Mouse (Mus musculus) heart, embryonic 13.5 days (tissue): ENCODE data around the gene Skor1. TPM values are rescaled to one million over a fixed set of nuclear protein-coding genes. Genes with fewer than 3 reads are reported as not detected.

Source experiments
- ATAC-seq: fragments of 200-750 bp; cut with Nextera tagmentation; 2 replicates; pipeline ENCODE4 v1.8.0; 2017; ENCODE audit warnings: moderate TSS enrichment; ENCODE audit not compliant: insufficient number of reproducible peaks, low FRiP score, low TSS enrichment; ENCODE audit errors: extremely low read depth
- H3K27ac ChIP-seq: fragments of 300-500 bp; sonication (generic); replicated peaks from 2 replicates; pipeline ENCODE4 v1.5.1; 2015; ENCODE audit warnings: moderate library complexity, mild to moderate bottlenecking, inconsistent platforms
- H3K27me3 ChIP-seq: fragments of 300-500 bp; sonication (generic); replicated peaks from 2 replicates; pipeline ENCODE4 v1.6.1; 2015; ENCODE audit warnings: mild to moderate bottlenecking, inconsistent platforms
- H3K36me3 ChIP-seq: fragments of 300-500 bp; sonication (generic); 2 replicates; pipeline ENCODE4 v1.6.1; 2015; ENCODE audit warnings: mild to moderate bottlenecking, inconsistent platforms
- H3K4me1 ChIP-seq: fragments of 300-500 bp; sonication (generic); 2 replicates; pipeline ENCODE4 v1.6.1; 2015; ENCODE audit warnings: inconsistent platforms
- H3K4me2 ChIP-seq: fragments of 300-500 bp; sonication (generic); 2 replicates; pipeline ENCODE4 v1.6.1; 2015; ENCODE audit warnings: inconsistent platforms, mild to moderate bottlenecking, moderate library complexity
- H3K4me3 ChIP-seq: fragments of 300-500 bp; sonication (generic); 2 replicates; pipeline ENCODE4 v1.5.1; 2015; ENCODE audit warnings: moderate library complexity, mild to moderate bottlenecking, inconsistent platforms
- H3K9ac ChIP-seq: fragments of 300-500 bp; sonication (generic); 2 replicates; pipeline ENCODE4 v1.6.1; 2015; ENCODE audit warnings: inconsistent platforms, mild to moderate bottlenecking, moderate library complexity
- H3K9me3 ChIP-seq: fragments of 300-500 bp; sonication (generic); 2 replicates; pipeline ENCODE4 v1.6.1; 2016; ENCODE audit warnings: inconsistent platforms
- WGBS: fragments of 180-500 bp; shearing (Covaris S2); methylation state at CpG from one replicate; pipeline ENCODE4 v1.1.7; 2015; ENCODE audit warnings: mixed read lengths; 5-methylcytosine and 5-hydroxymethylcytosine counted together
- polyA plus RNA-seq: library from polyadenylated mRNA; unstranded; fragments of >200 nt; fragmentation: Nextera tagmentation; extraction: Ambion mirVana; gene quantifications from 2 replicates; pipeline ENCODE4 v1.2.1, GENCODE M21; 2015

Skor1 gene
- polyA plus RNA-seq, 1 experiment from 2014 or later = not detected

GRCm38 (mm10) chr9:63131957-63132602 is 16.7 kb downstream of the Skor1 start:
- H3K36me3 ChIP-seq = no peaks in the 10 kb centered on the region
- H3K4me1 ChIP-seq = peaks cover 29% of the 10 kb centered on the region
- H3K4me3 ChIP-seq = peak overlapping the region; percentile 78
- H3K9ac ChIP-seq = peak overlapping the region; percentile 89
- peak overlapping the region; percentile 83 for H3K27ac ChIP-seq
- ATAC-seq = 0 out of 2 replicates have a peak, but pooled peaks have one; percentile 3
- H3K27me3 ChIP-seq = peaks cover 41% of the 10 kb centered on the region
- peak overlapping the region; percentile 84 for H3K4me2 ChIP-seq
- 2% methylated on average over 28 of the region's 28 CpGs for WGBS
- H3K9me3 ChIP-seq = no peaks in the 10 kb centered on the region

GRCm38 (mm10) chr9:63129641-63130041 is 19.1 kb downstream of the Skor1 start:
- no peaks in the 10 kb centered on the region for H3K9me3 ChIP-seq
- 65% methylated on average over 8 of the region's 8 CpGs for WGBS
- H3K4me1 ChIP-seq = peaks cover 17% of the 10 kb centered on the region
- no peak overlapping the region for H3K4me3 ChIP-seq
- no peaks in the 10 kb centered on the region for H3K36me3 ChIP-seq
- H3K27me3 ChIP-seq = peaks cover 19% of the 10 kb centered on the region
- H3K9ac ChIP-seq = no peak overlapping the region
- no peak overlapping the region for H3K4me2 ChIP-seq
- no peak for ATAC-seq
- H3K27ac ChIP-seq = no peak overlapping the region

- no peaks in the 10 kb centered on the region for H3K9me3 ChIP-seq
- H3K9ac ChIP-seq = no peak overlapping the region
- ATAC-seq = no peak
- H3K4me3 ChIP-seq = no peak overlapping the region
- no peak overlapping the region for H3K27ac ChIP-seq
- H3K4me2 ChIP-seq = peak overlapping the region; percentile 78; the same call in 1 of the 2 replicates
- H3K27me3 ChIP-seq = no peaks in the 10 kb centered on the region; the same call in 1 of the 2 replicates
- WGBS = 27% methylated on average over 9 of the region's 9 CpGs
- H3K4me1 ChIP-seq = peaks cover 17% of the 10 kb centered on the region
- H3K36me3 ChIP-seq = no peaks in the 10 kb centered on the region
Measured at GRCm38 (mm10) chr9:63124512-63124911, 24.2 kb downstream of the Skor1 start.

GRCm38 (mm10) chr9:63123451-63124438 is 25.0 kb downstream of the Skor1 start:
- WGBS = 6% methylated on average over 30 of the region's 30 CpGs
- H3K4me1 ChIP-seq = peaks cover 17% of the 10 kb centered on the region
- no peaks in the 10 kb centered on the region for H3K36me3 ChIP-seq
- peak overlapping the region; percentile 70 for H3K27ac ChIP-seq
- H3K9ac ChIP-seq = peak overlapping the region; percentile 82
- peak overlapping the region; percentile 54 for H3K4me3 ChIP-seq
- H3K27me3 ChIP-seq = no peaks in the 10 kb centered on the region; the same call in 1 of the 2 replicates
- no peaks in the 10 kb centered on the region for H3K9me3 ChIP-seq
- peak overlapping the region; percentile 78 for H3K4me2 ChIP-seq
- ATAC-seq = peak; percentile 92

GRCm38 (mm10) chr9:63122161-63122833 is 26.5 kb downstream of the Skor1 start:
- H3K9me3 ChIP-seq = no peaks in the 10 kb centered on the region
- no peaks in the 10 kb centered on the region; the same call in 1 of the 2 replicates for H3K27me3 ChIP-seq
- no peak overlapping the region for H3K9ac ChIP-seq
- no peak for ATAC-seq
- H3K4me3 ChIP-seq = no peak overlapping the region
- no peak overlapping the region for H3K4me2 ChIP-seq
- 67% methylated on average over 8 of the region's 8 CpGs for WGBS
- peaks cover 17% of the 10 kb centered on the region for H3K4me1 ChIP-seq
- H3K36me3 ChIP-seq = no peaks in the 10 kb centered on the region
- no peak overlapping the region for H3K27ac ChIP-seq

- Histone ChIP-seq H3K27ac (no peak overlapping the region), H3K4me3 (no peak overlapping the region), H3K9ac (no peak overlapping the region), H3K4me2 (no peak overlapping the region), H3K36me3 (no peaks in the 10 kb centered on the region), H3K4me1 (peaks cover 6% of the 10 kb centered on the region), H3K27me3 (no peaks in the 10 kb centered on the region), H3K9me3 (no peaks in the 10 kb centered on the region)
- ATAC-seq = no peak
- WGBS = 64% methylated on average over 5 of the region's 5 CpGs
Measured at GRCm38 (mm10) chr9:63118385-63118784, 30.4 kb downstream of the Skor1 start.

- Histone ChIP-seq H3K9me3 (no peaks in the 10 kb centered on the region), H3K4me2 (no peak overlapping the region), H3K9ac (no peak overlapping the region), H3K27me3 (no peaks in the 10 kb centered on the region), H3K27ac (no peak overlapping the region), H3K4me1 (peaks cover 17% of the 10 kb centered on the region), H3K36me3 (no peaks in the 10 kb centered on the region), H3K4me3 (no peak overlapping the region)
- no peak for ATAC-seq
- WGBS = 69% methylated on average over 3 of the region's 3 CpGs
Measured at GRCm38 (mm10) chr9:63112514-63112913, 36.2 kb downstream of the Skor1 start.

GRCm38 (mm10) chr9:63109782-63110087 is 39.0 kb downstream of the Skor1 start:
- 13% methylated on average over 2 of the region's 2 CpGs for WGBS
- H3K4me3 ChIP-seq = peak overlapping the region; percentile 68
- no peak for ATAC-seq
- H3K9me3 ChIP-seq = no peaks in the 10 kb centered on the region
- peak overlapping the region; percentile 71 for H3K4me2 ChIP-seq
- H3K27ac ChIP-seq = peak overlapping the region; percentile 100
- H3K4me1 ChIP-seq = peaks cover 17% of the 10 kb centered on the region
- no peaks in the 10 kb centered on the region for H3K27me3 ChIP-seq
- H3K36me3 ChIP-seq = 0 out of 2 replicates have a peak, but pooled peaks cover 6% of the 10 kb centered on the region
- H3K9ac ChIP-seq = peak overlapping the region; percentile 89

- H3K36me3 ChIP-seq = 0 out of 2 replicates have a peak, but pooled peaks cover 6% of the 10 kb centered on the region
- 1% methylated on average over 34 of the region's 34 CpGs for WGBS
- peak overlapping the region; percentile 100 for H3K27ac ChIP-seq
- no peaks in the 10 kb centered on the region for H3K9me3 ChIP-seq
- peak; percentile 83 for ATAC-seq
- peak overlapping the region; percentile 68 for H3K4me3 ChIP-seq
- H3K27me3 ChIP-seq = no peaks in the 10 kb centered on the region
- peaks cover 17% of the 10 kb centered on the region for H3K4me1 ChIP-seq
- peak overlapping the region; percentile 71 for H3K4me2 ChIP-seq
- H3K9ac ChIP-seq = peak overlapping the region; percentile 89
Measured at GRCm38 (mm10) chr9:63109020-63109781, 39.6 kb downstream of the Skor1 start.

GRCm38 (mm10) chr9:63108580-63108979 is 40.2 kb downstream of the Skor1 start:
- Histone ChIP-seq H3K27me3 (no peaks in the 10 kb centered on the region), H3K9me3 (no peaks in the 10 kb centered on the region), H3K4me2 (peak overlapping the region; percentile 71), H3K27ac (peak overlapping the region; percentile 100), H3K4me3 (peak overlapping the region; percentile 68), H3K4me1 (peaks cover 17% of the 10 kb centered on the region), H3K9ac (peak overlapping the region; percentile 89), H3K36me3 (0 out of 2 replicates have a peak, but pooled peaks cover 6% of the 10 kb centered on the region)
- ATAC-seq = no peak
- WGBS = 29% methylated on average over 4 of the region's 4 CpGs
